ENCODE assay signal across 10 mouse cellular contexts in genomic region chr5:127751262-127751975, GRCm38 (mm10).
DNase-seq lines count a peak whose midpoint lies in the region; ATAC-seq lines count a peak whose summit lies in the region.
"Had no signal": no experiment of that assay in that cellular context is flagged by ENCODE, and none has a peak within 500 bp of the region (broad histone marks: within the 10 kb centered on the region; RNA-seq: fewer than 3 reads in every experiment).

No protein-coding gene starts in this region.

- H3K4me1 ChIP-seq in kidney, embryonic 16.5 days (ENCODE audit: insufficient read depth, low read length): no peaks in the 10 kb centered on the region
- peaks cover 18% of the 10 kb centered on the region for H3K4me1 ChIP-seq in forebrain, embryonic 15.5 days
- H3K4me1 ChIP-seq in midbrain, embryonic 15.5 days: peaks cover 18% of the 10 kb centered on the region

- no peaks in the 10 kb centered on the region for H3K36me3 ChIP-seq in kidney, embryonic 16.5 days (ENCODE audit: insufficient read depth, low read length)
- no peaks in the 10 kb centered on the region for H3K36me3 ChIP-seq in forebrain, embryonic 15.5 days
- H3K36me3 ChIP-seq in midbrain, embryonic 15.5 days (replicated peaks): no peaks in the 10 kb centered on the region

- H3K9ac ChIP-seq in kidney, embryonic 16.5 days (replicated peaks; ENCODE audit: low read length): no peak overlapping the region
- H3K9ac ChIP-seq in forebrain, embryonic 15.5 days (replicated peaks): no peak overlapping the region
- no peak overlapping the region for H3K9ac ChIP-seq in midbrain, embryonic 15.5 days

- no peaks in the 10 kb centered on the region; the same call in 1 of the 2 replicates for H3K9me3 ChIP-seq in kidney, embryonic 16.5 days (ENCODE audit: low read length)
- H3K9me3 ChIP-seq in forebrain, embryonic 15.5 days: no peaks in the 10 kb centered on the region
- H3K9me3 ChIP-seq in midbrain, embryonic 15.5 days: no peaks in the 10 kb centered on the region

- no peak overlapping the region for H3K27ac ChIP-seq in kidney, embryonic 16.5 days (ENCODE audit: low read length)
- H3K27ac ChIP-seq in forebrain, embryonic 15.5 days (replicated peaks): peak overlapping the region; percentile 24; the same call in 1 of the 2 replicates
- H3K27ac ChIP-seq in midbrain, embryonic 15.5 days: no peak overlapping the region
- H3K27ac ChIP-seq: gastrocnemius, adult 2 months had no signal

- no peak overlapping the region for H3K4me2 ChIP-seq in kidney, embryonic 16.5 days (replicated peaks; ENCODE audit: low read depth, low read length)
- peak overlapping the region; percentile 14 for H3K4me2 ChIP-seq in forebrain, embryonic 15.5 days (replicated peaks)
- H3K4me2 ChIP-seq in midbrain, embryonic 15.5 days: peak overlapping the region; percentile 24

- H3K27me3 ChIP-seq in kidney, embryonic 16.5 days (ENCODE audit: insufficient read depth, low read length): no peaks in the 10 kb centered on the region
- H3K27me3 ChIP-seq in forebrain, embryonic 15.5 days: no peaks in the 10 kb centered on the region
- no peaks in the 10 kb centered on the region for H3K27me3 ChIP-seq in midbrain, embryonic 15.5 days (replicated peaks)
- H3K27me3 ChIP-seq: CH12.LX had no signal

- ATAC-seq in kidney, embryonic 16.5 days (ENCODE audit: low FRiP score, low TSS enrichment): peak; percentile 75; the same call in 1 of the 2 replicates
- ATAC-seq in forebrain, embryonic 15.5 days (replicated peaks): peak; percentile 68
- peak; percentile 69 for ATAC-seq in midbrain, embryonic 15.5 days (replicated peaks)

- WGBS in kidney, embryonic 16.5 days: 21% methylated on average over 20 of the region's 20 CpGs
- 24% methylated on average over 20 of the region's 20 CpGs for WGBS in forebrain, embryonic 15.5 days
- 26% methylated on average over 20 of the region's 20 CpGs for WGBS in midbrain, embryonic 15.5 days

- DNase-seq in kidney, adult 11 months: no peak
- DNase-seq in c-Kit-positive CD71-positive TER-119-negative erythroid progenitor cells, embryonic 14.5 days (ENCODE audit: low read depth): peak; percentile 9
- DNase-seq in thymus, postnatal 0 days (ENCODE audit: low spot score): no peak
- DNase-seq in cerebellum, postnatal 10 days: no peak
- no peak for DNase-seq in spleen, postnatal 14 days (ENCODE audit: low spot score in 2 of 2)
- DNase-seq: gastrocnemius, adult 2 months had no signal

- no peak overlapping the region for H3K4me3 ChIP-seq in kidney, embryonic 16.5 days (ENCODE audit: low read length)
- no peak overlapping the region for H3K4me3 ChIP-seq in forebrain, embryonic 15.5 days
- H3K4me3 ChIP-seq in midbrain, embryonic 15.5 days: no peak overlapping the region
- H3K4me3 ChIP-seq: gastrocnemius, adult 2 months had no signal
